Mouse (Mus musculus): ENCODE measurements around the gene Fam24b. TPM values are rescaled to one million over a fixed set of nuclear protein-coding genes. Genes with fewer than 3 reads are reported as not detected.

The Fam24b gene
- total RNA-seq, 2 experiments from 2014 or later, result not detected

Other genes with a start within 250 kb of the Fam24b start
- gene 4933402N03Rik, start 183.2 kb downstream of the Fam24b start, total RNA-seq (2021), result not detected
- gene 5430419D17Rik, start 155.1 kb downstream of the Fam24b start, total RNA-seq (2021), result not detected
- gene Cuzd1, start 7.2 kb downstream of the Fam24b start, total RNA-seq (2021), result not detected
- gene Fam24a, start 4.3 kb upstream of the Fam24b start, total RNA-seq (2021), result not detected
- gene 2310057M21Rik, start 33.2 kb upstream of the Fam24b start, total RNA-seq (2021), result 10 to 100 TPM; 29.0 to 29.1 TPM
- 10 to 100 TPM; 45.6 to 57.6 TPM for gene Pstk, start 41.6 kb upstream of the Fam24b start, total RNA-seq (2021)
- gene Ikzf5, start 81.0 kb upstream of the Fam24b start, total RNA-seq (2021), result 10 to 100 TPM; 43.5 to 49.9 TPM
- 10 to 100 TPM; 93.3 to 99.4 TPM for gene Acadsb, start 81.1 kb upstream of the Fam24b start, total RNA-seq (2021)
- gene Hmx3, start 213.4 kb upstream of the Fam24b start, total RNA-seq (2021), result not detected
- gene Hmx2, start 219.3 kb upstream of the Fam24b start, total RNA-seq (2021), result not detected
- 10 to 100 TPM; 65.5 to 71.7 TPM for gene Bub3, start 230.7 kb upstream of the Fam24b start, total RNA-seq (2021)

All from left cerebral cortex, adult 18-20 months (tissue).